Mouse (Mus musculus) G1E-ER4 (cell line): ENCODE data around the gene Olfr126. TPM values are rescaled to one million over a fixed set of nuclear protein-coding genes. Genes with fewer than 3 reads are reported as not detected.

Experiments
- GATA1 ChIP-seq: IDR thresholded peaks from one replicate; pipeline ENCODE4 v1.8.0; 2012; ENCODE audit warnings: low read length, inconsistent platforms
- polyA plus RNA-seq: library from polyadenylated mRNA; stranded (reverse); fragments of >175 nt; gene quantifications from 2 replicates; pipeline ENCODE4 v1.2.3, GENCODE M21; 2012

Gene Olfr126
- polyA plus RNA-seq: not detected in 2 replicates

DNA sequence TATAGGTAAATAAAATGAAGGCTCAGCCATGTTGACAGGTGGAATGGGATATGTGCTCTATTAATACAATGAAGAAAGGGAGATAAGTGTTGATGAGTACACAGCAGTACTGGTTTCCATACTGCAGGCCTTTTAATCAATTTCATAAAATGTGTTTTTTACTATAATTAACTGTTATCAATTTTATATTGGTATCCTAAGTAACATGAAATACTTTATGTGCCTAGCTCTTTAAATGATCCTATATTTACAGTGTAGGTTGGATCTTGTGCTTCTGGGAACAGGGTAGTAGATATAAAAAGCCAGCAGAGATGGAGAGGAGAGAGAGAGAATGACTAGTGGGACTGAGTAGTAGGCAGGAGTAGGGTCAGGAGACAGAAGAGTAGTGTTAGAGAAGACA lies at the start of gene Olfr126:
Olfr126 (plus strand) TSS at position 301 of the 400 bp plus-strand sequence.
- no peak for TF ChIP-seq GATA1

DNA sequence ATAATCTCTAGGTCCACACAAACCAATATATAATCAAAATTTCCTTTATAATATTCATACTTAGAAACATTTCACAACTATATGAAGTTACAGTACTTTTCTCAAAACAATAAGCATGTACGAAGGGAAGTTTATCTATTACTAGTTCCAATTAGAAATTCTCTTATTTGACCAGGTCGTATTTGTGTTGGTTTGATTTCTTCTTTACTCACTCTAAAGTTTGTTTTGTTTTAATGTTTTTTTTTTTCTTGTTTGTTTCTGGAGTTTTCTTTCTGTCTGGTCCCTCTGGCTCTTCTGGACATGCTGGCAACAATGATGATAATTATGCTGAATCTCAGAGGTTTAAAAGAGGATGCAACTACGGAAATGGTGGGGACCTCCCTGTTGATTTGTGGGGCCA lies 47.7 kb upstream of the Olfr126 start, which contains the start of gene Olfr124:
Olfr124 (plus strand) TSS at position 301 of the 400 bp plus-strand sequence.
- no peak for TF ChIP-seq GATA1

DNA sequence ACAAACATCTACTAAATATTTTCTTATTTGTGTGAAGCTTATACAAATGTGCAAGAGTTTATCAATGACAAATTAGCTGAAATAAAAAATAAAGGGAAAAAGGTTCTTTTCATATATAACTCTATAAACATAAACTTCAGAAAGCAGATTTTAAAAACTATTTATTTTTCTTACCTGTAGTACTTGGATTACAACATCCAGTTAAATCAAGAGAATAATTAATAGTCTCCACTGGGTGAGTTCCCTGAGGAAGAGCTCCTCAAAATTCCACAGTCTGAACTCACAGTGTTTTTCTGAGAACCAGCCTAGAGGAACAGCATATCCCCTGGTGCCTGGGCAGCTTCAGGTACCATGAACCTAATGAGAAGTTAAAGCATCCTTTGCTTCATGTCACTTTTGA lies 14.6 kb upstream of the Olfr126 start, which contains the start of gene Olfr125:
Olfr125 (plus strand) TSS at position 301 of the 400 bp plus-strand sequence.
- TF ChIP-seq GATA1: no peak

DNA sequence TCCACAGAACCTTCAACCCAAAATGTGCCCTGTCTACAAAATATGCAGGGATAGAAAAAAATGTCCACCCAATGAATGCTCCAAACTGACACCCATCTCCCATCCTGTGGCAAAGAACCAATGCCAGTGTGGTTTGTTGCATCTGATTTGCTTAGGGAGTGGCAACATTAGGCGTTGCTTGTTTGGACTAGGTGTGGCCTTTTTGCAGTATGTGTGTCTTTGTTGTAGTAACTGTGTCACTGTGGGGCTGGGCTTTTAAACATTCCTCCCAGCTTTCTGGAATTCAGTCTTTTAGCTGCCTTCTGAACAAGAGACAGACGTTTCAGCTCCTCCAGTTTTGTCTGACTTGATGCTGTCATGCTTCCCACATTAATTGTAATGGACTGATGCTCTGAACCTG lies 16.6 kb downstream of the Olfr126 start:
- TF ChIP-seq GATA1: no peak

DNA sequence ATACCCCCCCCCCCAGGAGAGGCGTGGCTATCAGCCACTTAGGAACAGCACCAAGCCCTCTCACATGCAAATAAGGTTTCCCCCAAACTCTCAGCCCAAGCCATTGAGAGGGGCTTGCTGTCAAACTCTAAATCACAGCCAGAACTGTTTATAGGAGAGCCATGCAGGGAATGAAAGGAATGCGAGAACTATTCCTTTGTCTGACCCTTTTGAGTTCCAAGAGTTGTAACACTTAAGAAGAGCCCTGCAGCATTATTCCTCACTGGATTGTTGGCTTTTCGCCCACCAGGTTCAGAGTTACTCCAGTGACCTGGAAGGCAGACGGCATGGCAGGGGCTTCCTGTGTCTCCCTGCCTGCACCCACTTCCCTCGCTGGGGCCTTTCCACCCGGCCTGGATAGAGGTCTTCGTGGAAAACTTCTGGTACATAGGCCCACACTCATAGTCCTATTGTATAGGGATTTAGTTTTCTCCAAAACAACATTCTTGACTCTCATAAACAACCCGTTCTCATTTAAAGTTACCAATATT lies 22.5 kb downstream of the Olfr126 start:
- TF ChIP-seq GATA1: no peak

DNA sequence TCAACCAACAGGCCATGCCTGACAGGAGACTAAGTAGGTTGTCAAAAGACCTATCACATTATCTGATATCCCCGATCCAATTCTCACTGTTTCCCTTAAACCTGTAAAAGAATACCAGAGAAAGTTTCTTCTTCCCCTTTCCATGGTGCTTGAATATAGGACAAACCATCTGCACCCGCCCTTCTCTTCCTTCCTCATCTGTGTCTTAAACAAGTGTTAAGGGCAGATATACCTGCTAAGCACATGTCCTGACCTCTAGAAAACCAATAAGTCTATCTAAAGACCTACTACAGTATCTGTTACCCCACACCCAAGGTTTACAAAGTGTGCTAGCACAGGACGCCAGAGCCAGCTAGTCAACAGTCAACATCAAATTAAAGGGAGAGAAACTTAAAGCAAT lies 26.5 kb downstream of the Olfr126 start:
- TF ChIP-seq GATA1: no peak

DNA sequence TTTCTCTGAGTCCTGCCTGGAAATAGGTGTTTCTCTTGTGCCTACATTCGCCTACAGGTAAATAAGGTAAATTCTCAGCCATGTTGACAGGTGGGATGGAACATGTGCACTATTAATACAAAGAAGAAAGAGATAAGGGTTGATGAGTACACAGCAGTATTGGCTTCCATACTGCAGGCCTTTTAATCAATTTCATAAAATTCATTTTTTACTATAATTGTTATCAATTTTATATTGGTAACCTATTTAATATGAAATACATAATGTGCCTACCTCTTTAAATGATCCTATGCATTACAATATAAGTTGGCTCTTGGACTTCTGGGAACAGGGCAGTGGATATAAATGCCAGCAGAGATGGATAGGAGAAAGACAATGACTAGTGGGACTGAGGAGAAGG lies 52.9 kb downstream of the Olfr126 start, which contains the start of gene Olfr127:
Olfr127 (plus strand) TSS at position 301 of the 400 bp plus-strand sequence.
- TF ChIP-seq GATA1: no peak

Other genes with a start within 250 kb of the Olfr126 start
- not detected in 2 replicates for gene Olfr115, start 220.4 kb upstream of the Olfr126 start, polyA plus RNA-seq
- not detected in 2 replicates for gene Olfr116, start 220.3 kb upstream of the Olfr126 start, polyA plus RNA-seq
- not detected in 2 replicates for gene Olfr117, start 183.7 kb upstream of the Olfr126 start, polyA plus RNA-seq
- gene Olfr118, start 180.5 kb upstream of the Olfr126 start, polyA plus RNA-seq: not detected in 2 replicates
- not detected in 2 replicates for gene Olfr119, start 150.9 kb upstream of the Olfr126 start, polyA plus RNA-seq
- gene Olfr120, start 125.7 kb upstream of the Olfr126 start, polyA plus RNA-seq: not detected in 2 replicates
- gene Olfr121, start 98.6 kb upstream of the Olfr126 start, polyA plus RNA-seq: not detected in 2 replicates
- gene Olfr122, start 78.9 kb upstream of the Olfr126 start, polyA plus RNA-seq: not detected in 2 replicates
- not detected in 2 replicates for gene Olfr123, start 54.0 kb upstream of the Olfr126 start, polyA plus RNA-seq
- gene Olfr124, start 47.6 kb upstream of the Olfr126 start, polyA plus RNA-seq: not detected in 2 replicates
- not detected in 2 replicates for gene Olfr125, start 14.5 kb upstream of the Olfr126 start, polyA plus RNA-seq
- gene Olfr127, start 53.0 kb downstream of the Olfr126 start, polyA plus RNA-seq: not detected in 2 replicates
- gene Olfr128, start 73.1 kb downstream of the Olfr126 start, polyA plus RNA-seq: not detected in 2 replicates
- gene Olfr761, start 105.6 kb downstream of the Olfr126 start, polyA plus RNA-seq: not detected in 2 replicates
- gene Olfr129, start 212.6 kb downstream of the Olfr126 start, polyA plus RNA-seq: not detected in 2 replicates
- not detected in 2 replicates for gene Olfr130, start 216.4 kb downstream of the Olfr126 start, polyA plus RNA-seq
- not detected in 2 replicates for gene Olfr131, start 241.2 kb downstream of the Olfr126 start, polyA plus RNA-seq